Mouse (Mus musculus): ENCODE data around the gene Sf3b5.

Gene Sf3b5

GRCm38 (mm10) chr10:12996736-12997477 is 8.2 kb upstream of the Sf3b5 start:
- in situ Hi-C loops (cut with MboI, MseI): loop anchor here (25.0 kb wide), 1 partner anchor 1660 kb away; the partner anchor contains the start of gene Epm2a

GRCm38 (mm10) chr10:13007876-13008736 is 3.0 kb downstream of the Sf3b5 start:
- in situ Hi-C loops (cut with MboI, MseI): no loop called here

- in situ Hi-C loops (cut with MboI, MseI): no loop called here
These were observed 3.6 kb downstream of the Sf3b5 start for GRCm38 (mm10) chr10:13008737-13009121.

GRCm38 (mm10) chr10:13014026-13014425 is 8.9 kb downstream of the Sf3b5 start:
- in situ Hi-C loops (cut with MboI, MseI): loop anchor here (10.0 kb wide), 1 partner anchor 161 kb away; the partner anchor contains the start of gene Zc2hc1b

- in situ Hi-C loops (cut with MboI, MseI): loop anchor here (5.0 to 10.0 kb wide), 2 partner anchors 41 to 158 kb away; partner anchors contain the start of gene Zc2hc1b
These were observed 11.4 kb downstream of the Sf3b5 start for GRCm38 (mm10) chr10:13016573-13016972.

GRCm38 (mm10) chr10:13018510-13018909 is 13.4 kb downstream of the Sf3b5 start:
- in situ Hi-C loops (cut with MboI, MseI): loop anchor here (5.0 to 10.0 kb wide), 2 partner anchors 39 to 156 kb away; partner anchors contain the start of gene Zc2hc1b

- in situ Hi-C loops (cut with MboI, MseI): loop anchor here (5.0 to 10.0 kb wide), 2 partner anchors 38 to 156 kb away; partner anchors contain the start of gene Zc2hc1b
These were observed 13.9 kb downstream of the Sf3b5 start for GRCm38 (mm10) chr10:13019026-13019425.

- in situ Hi-C loops (cut with MboI, MseI): loop anchor here (5.0 to 10.0 kb wide), 2 partner anchors 63 to 415 kb away; no protein-coding TSS in a partner anchor
These were observed 17.0 kb downstream of the Sf3b5 start for GRCm38 (mm10) chr10:13022103-13022502.

GRCm38 (mm10) chr10:13023985-13024384 is 18.8 kb downstream of the Sf3b5 start:
- in situ Hi-C loops (cut with MboI, MseI): loop anchor here (5.0 to 10.0 kb wide), 2 partner anchors 61 to 413 kb away; no protein-coding TSS in a partner anchor

GRCm38 (mm10) chr10:13027702-13028101 is 22.6 kb downstream of the Sf3b5 start:
- in situ Hi-C loops (cut with MboI, MseI): loop anchor here (10.0 kb wide), 1 partner anchor 57 kb away; no protein-coding TSS in a partner anchor

GRCm38 (mm10) chr10:13028215-13028614 is 23.1 kb downstream of the Sf3b5 start:
- in situ Hi-C loops (cut with MboI, MseI): loop anchor here (10.0 kb wide), 1 partner anchor 57 kb away; no protein-coding TSS in a partner anchor

GRCm38 (mm10) chr10:13029416-13029815 is 24.3 kb downstream of the Sf3b5 start:
- in situ Hi-C loops (cut with MboI, MseI): loop anchor here (10.0 kb wide), 1 partner anchor 55 kb away; no protein-coding TSS in a partner anchor

GRCm38 (mm10) chr10:13035270-13035669 is 30.1 kb downstream of the Sf3b5 start:
- in situ Hi-C loops (cut with MboI, MseI): no loop called here

GRCm38 (mm10) chr10:13039637-13040174 is 34.6 kb downstream of the Sf3b5 start:
- in situ Hi-C loops (cut with MboI, MseI): no loop called here

- in situ Hi-C loops (cut with MboI, MseI): no loop called here
These were observed 39.5 kb downstream of the Sf3b5 start for GRCm38 (mm10) chr10:13044659-13045058.

- in situ Hi-C loops (cut with MboI, MseI): no loop called here
These were observed 42.7 kb downstream of the Sf3b5 start for GRCm38 (mm10) chr10:13047816-13048215.

GRCm38 (mm10) chr10:13056863-13057381 is 51.8 kb downstream of the Sf3b5 start:
- in situ Hi-C loops (cut with MboI, MseI): loop anchor here (5.0 kb wide), 1 partner anchor 40 kb away; no protein-coding TSS in a partner anchor
